Mouse (Mus musculus): Measurements from ENCODE around the gene Slc35g3. TPM values are rescaled to one million over a fixed set of nuclear protein-coding genes. Genes with fewer than 3 reads are reported as not detected.

The Slc35g3 gene
- polyA plus RNA-seq, 1 experiment from 2014 or later = not detected

GRCm38 (mm10) chr11:69760160-69760900 is 1.4 kb downstream of the Slc35g3 start:
- WGBS = 80% methylated on average over 14 of the region's 14 CpGs
- Histone ChIP-seq H3K4me3 (replicated peaks; ENCODE audit: low read depth, low read length) (no peak overlapping the region), H3K27ac (peak overlapping the region; percentile 93), H3K27me3 (ENCODE audit: insufficient read depth, low read length) (no peaks in the 10 kb centered on the region), H3K9me3 (replicated peaks; ENCODE audit: low read length) (no peaks in the 10 kb centered on the region), H3K9ac (ENCODE audit: low read depth, low read length) (peak overlapping the region; percentile 79; the same call in 1 of the 2 replicates), H3K4me1 (replicated peaks; ENCODE audit: insufficient read depth, low read length) (peaks cover 17% of the 10 kb centered on the region; the same call in 1 of the 2 replicates), H3K4me2 (ENCODE audit: low read length) (peak overlapping the region; percentile 69; the same call in 1 of the 2 replicates), H3K36me3 (ENCODE audit: insufficient read depth, low read length) (no peaks in the 10 kb centered on the region)
- ATAC-seq (replicated peaks; ENCODE audit: low FRiP score, low read depth) (no peak), DNase-seq (ENCODE audit: low spot score) (no peak)
- no peak for TF ChIP-seq CTCF (IDR thresholded peaks at IDR 0.05; ENCODE audit: low read depth)

GRCm38 (mm10) chr11:69758971-69759721 is 2.6 kb downstream of the Slc35g3 start:
- Histone ChIP-seq H3K27ac (peak overlapping the region; percentile 93), H3K27me3 (ENCODE audit: insufficient read depth, low read length) (no peaks in the 10 kb centered on the region), H3K4me2 (ENCODE audit: low read length) (peak overlapping the region; percentile 69), H3K9ac (ENCODE audit: low read depth, low read length) (peak overlapping the region; percentile 79), H3K4me1 (replicated peaks; ENCODE audit: insufficient read depth, low read length) (peaks cover 18% of the 10 kb centered on the region; the same call in 1 of the 2 replicates), H3K36me3 (ENCODE audit: insufficient read depth, low read length) (no peaks in the 10 kb centered on the region), H3K9me3 (replicated peaks; ENCODE audit: low read length) (no peaks in the 10 kb centered on the region), H3K4me3 (replicated peaks; ENCODE audit: low read depth, low read length) (peak overlapping the region; percentile 55)
- DNase-seq (ENCODE audit: low spot score) (peak; percentile 96), ATAC-seq (replicated peaks; ENCODE audit: low FRiP score, low read depth) (peak; percentile 86)
- TF ChIP-seq CTCF (IDR thresholded peaks at IDR 0.05; ENCODE audit: low read depth) = no peak
- WGBS = 0% methylated on average over 37 of the region's 37 CpGs

- Histone ChIP-seq H3K27me3 (ENCODE audit: insufficient read depth, low read length) (no peaks in the 10 kb centered on the region), H3K4me2 (ENCODE audit: low read length) (peak within 1 kb of the TSS; percentile 69), H3K9me3 (replicated peaks; ENCODE audit: low read length) (no peaks in the 10 kb centered on the region), H3K36me3 (ENCODE audit: insufficient read depth, low read length) (no peaks in the 10 kb centered on the region), H3K9ac (ENCODE audit: low read depth, low read length) (peak within 1 kb of the TSS; percentile 79), H3K4me3 (replicated peaks; ENCODE audit: low read depth, low read length) (peak within 1 kb of the TSS; percentile 55), H3K4me1 (replicated peaks; ENCODE audit: insufficient read depth, low read length) (peaks cover 18% of the 10 kb centered on the region; the same call in 1 of the 2 replicates), H3K27ac (peak within 1 kb of the TSS; percentile 93)
- DNase-seq (ENCODE audit: low spot score) (peak; percentile 98), ATAC-seq (replicated peaks; ENCODE audit: low FRiP score, low read depth) (peak; percentile 95)
- 0 out of 2 replicates have a peak, but pooled peaks have one; percentile 6 for TF ChIP-seq CTCF (IDR thresholded peaks at IDR 0.05; ENCODE audit: low read depth)
- under 1% methylated on average over 34 of the region's 36 CpGs for WGBS
Measured at GRCm38 (mm10) chr11:69758478-69758970, 3.2 kb downstream of the Slc35g3 start, which contains the start of gene Polr2a. Gene Polr2a, minus strand, starts transcription at chr11:69758637.

GRCm38 (mm10) chr11:69758090-69758456 is 3.7 kb downstream of the Slc35g3 start:
- peak; percentile 84 for ATAC-seq (replicated peaks; ENCODE audit: low FRiP score, low read depth)
- no peaks in the 10 kb centered on the region for H3K9me3 ChIP-seq (replicated peaks; ENCODE audit: low read length)
- H3K27me3 ChIP-seq (ENCODE audit: insufficient read depth, low read length) = no peaks in the 10 kb centered on the region
- peak overlapping the region; percentile 93 for H3K27ac ChIP-seq
- DNase-seq (ENCODE audit: low spot score) = peak; percentile 95
- peak overlapping the region; percentile 69 for H3K4me2 ChIP-seq (ENCODE audit: low read length)
- WGBS = under 1% methylated on average over 26 of the region's 26 CpGs
- peak overlapping the region; percentile 79 for H3K9ac ChIP-seq (ENCODE audit: low read depth, low read length)
- TF ChIP-seq CTCF (IDR thresholded peaks at IDR 0.05; ENCODE audit: low read depth) = no peak
- no peaks in the 10 kb centered on the region for H3K36me3 ChIP-seq (ENCODE audit: insufficient read depth, low read length)
- H3K4me1 ChIP-seq (replicated peaks; ENCODE audit: insufficient read depth, low read length) = peaks cover 18% of the 10 kb centered on the region; the same call in 1 of the 2 replicates
- H3K4me3 ChIP-seq (replicated peaks; ENCODE audit: low read depth, low read length) = peak overlapping the region; percentile 55

DNA sequence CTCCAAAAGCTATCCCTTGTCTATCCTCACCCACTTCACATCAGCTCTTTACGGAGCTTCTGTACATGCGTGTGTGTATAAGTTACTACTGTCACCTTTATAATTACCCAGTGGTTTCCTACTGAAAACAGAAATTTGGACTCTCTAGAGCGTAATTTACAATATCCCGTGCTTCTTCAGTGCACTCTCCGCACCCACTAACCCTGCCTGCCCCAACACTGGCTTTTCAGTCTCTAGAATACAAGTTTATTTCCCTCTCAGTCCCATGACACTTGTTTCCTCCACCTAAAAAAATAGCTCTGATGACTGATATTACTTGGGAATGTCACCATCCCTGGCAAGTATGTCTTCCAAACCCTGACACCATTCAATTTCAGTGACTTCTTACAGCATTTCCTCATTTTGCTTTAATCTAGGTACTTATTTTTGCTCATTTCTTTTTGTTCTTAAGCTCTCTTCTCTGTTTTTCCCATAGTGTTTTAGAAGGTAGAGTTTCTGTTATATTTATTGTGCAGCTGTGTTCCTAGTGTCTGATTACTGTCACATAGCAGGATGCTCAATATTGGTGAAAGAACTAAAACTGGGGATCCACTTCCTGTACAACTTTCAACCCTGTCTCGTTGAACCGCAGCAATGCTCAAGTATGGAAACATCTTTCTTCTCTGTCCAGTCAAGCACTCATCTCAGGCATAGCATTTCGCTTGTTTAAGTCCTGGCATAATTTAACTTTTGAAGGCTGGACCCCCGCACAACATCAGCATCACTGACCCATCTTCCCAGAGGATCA is 4.3 kb downstream of the Slc35g3 start:
- no peak for ATAC-seq (replicated peaks; ENCODE audit: low FRiP score, low read depth)
- no peaks in the 10 kb centered on the region for H3K36me3 ChIP-seq (ENCODE audit: insufficient read depth, low read length)
- peaks cover 18% of the 10 kb centered on the region; the same call in 1 of the 2 replicates for H3K4me1 ChIP-seq (replicated peaks; ENCODE audit: insufficient read depth, low read length)
- no peaks in the 10 kb centered on the region for H3K27me3 ChIP-seq (ENCODE audit: insufficient read depth, low read length)
- DNase-seq (ENCODE audit: low spot score) = no peak
- H3K4me3 ChIP-seq (replicated peaks; ENCODE audit: low read depth, low read length) = peak overlapping the region; percentile 55
- H3K9ac ChIP-seq (ENCODE audit: low read depth, low read length) = peak overlapping the region; percentile 79
- peak overlapping the region; percentile 69 for H3K4me2 ChIP-seq (ENCODE audit: low read length)
- H3K9me3 ChIP-seq (replicated peaks; ENCODE audit: low read length) = no peaks in the 10 kb centered on the region
- peak overlapping the region; percentile 93 for H3K27ac ChIP-seq
- 26% methylated on average over 9 of the region's 9 CpGs for WGBS
- no peak for TF ChIP-seq CTCF (IDR thresholded peaks at IDR 0.05; ENCODE audit: low read depth)

Data from kidney, postnatal 0 days (tissue).